Mouse (Mus musculus) neural tube, embryonic 12.5 days (tissue): ENCODE results near the gene Dydc2. TPM values are rescaled to one million over a fixed set of nuclear protein-coding genes. Genes with fewer than 3 reads are reported as not detected.

ENCODE experiments used
- ATAC-seq: fragments of 200-750 bp; cut with Nextera tagmentation; 2 replicates; pipeline ENCODE4 v1.8.0; 2017; ENCODE audit warnings: low read depth, mild to moderate bottlenecking, moderate TSS enrichment, moderate library complexity; ENCODE audit not compliant: low FRiP score
- H3K27ac ChIP-seq: fragments of 300-500 bp; sonication (generic); 2 replicates; pipeline ENCODE4 v1.5.1; 2016
- H3K27me3 ChIP-seq: fragments of 300-500 bp; sonication (generic); replicated peaks from 2 replicates; pipeline ENCODE4 v1.6.1; 2016; ENCODE audit warnings: mild to moderate bottlenecking
- H3K36me3 ChIP-seq: fragments of 300-500 bp; sonication (generic); 2 replicates; pipeline ENCODE4 v1.6.1; 2016; ENCODE audit warnings: mild to moderate bottlenecking
- H3K4me1 ChIP-seq: fragments of 300-500 bp; sonication (generic); 2 replicates; pipeline ENCODE4 v1.6.1; 2016
- H3K4me2 ChIP-seq: fragments of 300-500 bp; sonication (generic); replicated peaks from 2 replicates; pipeline ENCODE4 v1.6.1; 2016; ENCODE audit warnings: mild to moderate bottlenecking
- H3K4me3 ChIP-seq: fragments of 300-500 bp; sonication (generic); 2 replicates; pipeline ENCODE4 v1.5.1; 2016
- H3K9ac ChIP-seq: fragments of 300-500 bp; sonication (generic); 2 replicates; pipeline ENCODE4 v1.6.1; 2016; ENCODE audit warnings: mild to moderate bottlenecking
- H3K9me3 ChIP-seq: fragments of 300-500 bp; sonication (generic); 2 replicates; pipeline ENCODE4 v1.6.1; 2016; ENCODE audit warnings: mild to moderate bottlenecking
- WGBS: fragments of 180-500 bp; shearing (Covaris S2); methylation state at CpG from one replicate; pipeline ENCODE4 v1.1.7; 2016; 5-methylcytosine and 5-hydroxymethylcytosine counted together
- polyA plus RNA-seq: library from polyadenylated mRNA; unstranded; fragments of >200 nt; fragmentation: Nextera tagmentation; extraction: Ambion mirVana; gene quantifications from 2 replicates; pipeline ENCODE4 v1.2.1, GENCODE M21; 2016

Dydc2 gene
- polyA plus RNA-seq, 1 experiment from 2014 or later = not detected

- 64% methylated on average over 3 of the region's 3 CpGs for WGBS
- ATAC-seq = no peak
- H3K27me3 ChIP-seq = no peaks in the 10 kb centered on the region
Measured at GRCm38 (mm10) chr14:41006899-41007298, 62.1 kb downstream of the Dydc2 start.

GRCm38 (mm10) chr14:41006263-41006662 is 62.7 kb downstream of the Dydc2 start:
- peaks cover 12% of the 10 kb centered on the region for H3K4me1 ChIP-seq
- H3K9ac ChIP-seq = no peak overlapping the region
- no peaks in the 10 kb centered on the region for H3K27me3 ChIP-seq
- no peak for ATAC-seq
- H3K36me3 ChIP-seq = 0 out of 2 replicates have a peak, but pooled peaks cover 7% of the 10 kb centered on the region
- H3K27ac ChIP-seq = no peak overlapping the region
- no peaks in the 10 kb centered on the region for H3K9me3 ChIP-seq
- no peak overlapping the region for H3K4me3 ChIP-seq
- 93% methylated on average over 10 of the region's 10 CpGs for WGBS
- no peak overlapping the region for H3K4me2 ChIP-seq

More at GRCm38 (mm10) chr14:41006899-41007298, 62.1 kb downstream of the Dydc2 start:
- Histone ChIP-seq H3K9me3 (no peaks in the 10 kb centered on the region), H3K9ac (no peak overlapping the region), H3K27ac (no peak overlapping the region), H3K4me3 (no peak overlapping the region), H3K36me3 (0 out of 2 replicates have a peak, but pooled peaks cover 2% of the 10 kb centered on the region), H3K4me2 (no peak overlapping the region), H3K4me1 (peaks cover 12% of the 10 kb centered on the region)

DNA sequence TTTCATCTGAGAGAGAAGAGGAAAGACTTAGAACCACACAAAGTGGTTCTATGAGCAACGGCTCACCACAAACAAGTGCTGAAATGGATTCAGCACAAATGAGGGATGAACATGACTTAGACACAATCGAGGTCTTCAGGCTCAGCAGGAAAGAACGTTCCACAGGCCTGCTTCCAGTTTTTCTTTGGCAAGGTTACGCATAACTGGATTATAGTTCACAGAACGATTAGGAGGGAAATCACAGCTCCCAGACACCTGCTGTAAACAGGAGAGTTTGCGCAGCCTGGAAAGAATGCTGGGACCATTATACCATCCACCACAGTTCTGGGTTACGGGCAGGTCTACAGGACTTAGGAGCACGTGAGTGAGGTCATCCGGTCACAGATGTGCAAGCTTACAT is 63.3 kb downstream of the Dydc2 start:
- Histone ChIP-seq H3K9me3 (no peaks in the 10 kb centered on the region), H3K27ac (no peak overlapping the region), H3K4me1 (peaks cover 12% of the 10 kb centered on the region), H3K27me3 (no peaks in the 10 kb centered on the region), H3K4me2 (no peak overlapping the region), H3K4me3 (no peak overlapping the region), H3K9ac (no peak overlapping the region), H3K36me3 (0 out of 2 replicates have a peak, but pooled peaks cover 7% of the 10 kb centered on the region)
- ATAC-seq = no peak
- 92% methylated on average over 9 of the region's 9 CpGs for WGBS

DNA sequence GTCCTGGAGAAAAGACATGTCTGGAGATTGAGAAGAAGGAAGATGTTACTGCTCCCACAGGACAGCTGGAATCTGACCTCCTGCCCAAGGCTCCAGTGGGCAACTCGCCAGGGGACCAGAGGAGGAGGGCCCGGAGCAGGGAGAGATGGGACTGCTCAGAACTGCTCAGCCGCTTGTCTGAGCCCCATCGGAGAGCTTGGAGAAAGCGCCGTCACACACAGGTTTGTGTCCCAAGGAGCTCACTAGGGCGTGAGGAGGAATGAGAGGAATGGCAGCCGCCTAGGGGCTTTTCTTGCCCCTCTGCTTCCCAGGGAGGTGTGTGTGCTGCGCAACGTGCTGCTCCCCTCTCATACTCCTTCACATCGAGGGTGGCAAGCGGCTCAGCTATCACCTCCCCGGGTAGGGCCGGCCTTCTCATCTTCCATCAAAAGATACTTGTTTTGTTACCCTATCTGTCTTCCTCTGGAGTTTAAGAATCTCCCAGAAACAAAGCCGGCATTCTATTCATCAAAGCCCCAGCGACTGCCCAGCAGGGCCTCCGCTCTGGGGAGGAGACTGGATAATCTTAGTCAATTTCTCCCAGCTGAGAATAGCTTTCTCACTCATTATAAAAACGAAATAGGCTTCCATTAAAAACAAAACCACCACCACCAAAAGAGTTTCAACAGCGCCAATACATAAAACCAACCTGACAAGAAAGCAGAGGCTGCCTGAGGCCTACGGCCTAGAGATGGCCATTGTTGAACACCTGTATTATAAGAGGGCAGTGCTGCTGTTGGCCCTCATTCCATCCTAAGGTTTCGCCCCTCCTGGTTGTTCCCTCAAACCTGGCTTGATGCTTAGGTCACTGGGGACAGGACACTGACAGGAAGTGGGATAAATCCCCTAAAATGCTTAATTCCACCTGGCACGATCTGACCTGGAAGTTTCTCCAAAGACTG is 64.5 kb downstream of the Dydc2 start:
- H3K9ac ChIP-seq = no peak overlapping the region
- 12% methylated on average over 22 of the region's 22 CpGs for WGBS
- H3K9me3 ChIP-seq = no peaks in the 10 kb centered on the region
- peak; percentile 39; the same call in 1 of the 2 replicates for ATAC-seq
- no peak overlapping the region for H3K4me3 ChIP-seq
- H3K4me1 ChIP-seq = peaks cover 12% of the 10 kb centered on the region
- peak overlapping the region; percentile 45 for H3K4me2 ChIP-seq
- H3K27me3 ChIP-seq = no peaks in the 10 kb centered on the region
- no peak overlapping the region for H3K27ac ChIP-seq
- 0 out of 2 replicates have a peak, but pooled peaks cover 7% of the 10 kb centered on the region for H3K36me3 ChIP-seq

DNA sequence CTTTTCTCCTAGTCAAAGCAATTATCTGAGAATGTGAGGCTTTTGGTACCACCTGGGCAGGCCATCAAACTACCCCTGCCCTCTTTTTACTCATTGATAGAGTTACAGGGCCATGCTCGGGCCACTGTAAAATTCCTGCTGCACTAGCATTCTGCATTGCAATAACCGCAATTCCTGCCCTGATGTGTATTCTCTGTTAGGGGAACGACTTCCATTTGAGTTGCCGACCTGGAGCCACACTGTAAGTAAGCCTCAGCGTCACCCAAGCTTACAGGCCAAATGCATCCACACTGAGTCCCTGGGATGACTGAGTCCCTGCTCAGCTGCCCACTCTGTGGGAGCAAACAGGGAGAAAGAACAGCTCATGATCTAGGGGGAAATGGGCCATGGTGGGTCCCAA is 67.4 kb downstream of the Dydc2 start:
- Histone ChIP-seq H3K4me1 (peaks cover 12% of the 10 kb centered on the region), H3K27ac (no peak overlapping the region), H3K9me3 (no peaks in the 10 kb centered on the region), H3K9ac (no peak overlapping the region), H3K27me3 (no peaks in the 10 kb centered on the region), H3K36me3 (peaks cover 31% of the 10 kb centered on the region), H3K4me3 (no peak overlapping the region), H3K4me2 (no peak overlapping the region)
- ATAC-seq = no peak
- 88% methylated on average over 5 of the region's 5 CpGs for WGBS

- Histone ChIP-seq H3K4me1 (peaks cover 12% of the 10 kb centered on the region), H3K36me3 (peaks cover 31% of the 10 kb centered on the region), H3K27me3 (no peaks in the 10 kb centered on the region), H3K9ac (no peak overlapping the region), H3K4me3 (no peak overlapping the region), H3K27ac (no peak overlapping the region), H3K9me3 (no peaks in the 10 kb centered on the region), H3K4me2 (no peak overlapping the region)
- ATAC-seq = no peak
- WGBS = 75% methylated on average over 4 of the region's 4 CpGs
Measured at GRCm38 (mm10) chr14:41000801-41001200, 68.2 kb downstream of the Dydc2 start.

GRCm38 (mm10) chr14:40999904-41000645 is 68.9 kb downstream of the Dydc2 start:
- ATAC-seq = no peak
- 79% methylated on average over 7 of the region's 7 CpGs for WGBS
- Histone ChIP-seq H3K9me3 (no peaks in the 10 kb centered on the region), H3K4me1 (peaks cover 12% of the 10 kb centered on the region), H3K9ac (no peak overlapping the region), H3K4me2 (no peak overlapping the region), H3K27me3 (no peaks in the 10 kb centered on the region), H3K36me3 (peaks cover 31% of the 10 kb centered on the region), H3K27ac (no peak overlapping the region), H3K4me3 (no peak overlapping the region)

Other genes starting within 250 kb of the Dydc2 start
- gene Sh2d4b, start 175.9 kb downstream of the Dydc2 start, polyA plus RNA-seq = 1.5 and 1.7 TPM in 2 replicates
- 99.6 and 99.7 TPM in 2 replicates for gene Tspan14, start 102.4 kb downstream of the Dydc2 start, polyA plus RNA-seq
- 56.4 and 59.2 TPM in 2 replicates for gene Fam213a, start 55.4 kb downstream of the Dydc2 start, polyA plus RNA-seq
- gene Dydc1, start 3.7 kb upstream of the Dydc2 start, polyA plus RNA-seq = not detected in 2 replicates
- gene Mat1a, start 35.8 kb upstream of the Dydc2 start, polyA plus RNA-seq = not detected in 2 replicates
- not detected in 2 replicates for gene Sftpa1, start 62.6 kb upstream of the Dydc2 start, polyA plus RNA-seq
- gene Mbl1, start 82.2 kb upstream of the Dydc2 start, polyA plus RNA-seq = not detected in 2 replicates
- gene Sftpd, start 115.9 kb upstream of the Dydc2 start, polyA plus RNA-seq = not detected in 2 replicates
- gene Gm2832, start 209.6 kb upstream of the Dydc2 start, polyA plus RNA-seq = 0.10 TPM in 1 of 2 replicates, not detected in the other